In genomic region chr2:153943537-153943936, GRCm38 (mm10) we compare ENCODE assay signal across 9 mouse cellular contexts. TPM values are rescaled to one million over a fixed set of nuclear protein-coding genes. Genes with fewer than 3 reads are reported as not detected.
DNase-seq lines count a peak whose midpoint lies in the region; ATAC-seq and TF ChIP-seq lines count a peak whose summit lies in the region.
"Had no signal": no experiment of that assay in that cellular context is flagged by ENCODE, and none has a peak within 500 bp of the region (broad histone marks: within the 10 kb centered on the region; RNA-seq: fewer than 3 reads in every experiment).

No protein-coding gene starts in this region.

- H3K36me3 ChIP-seq in kidney, adult 2 months (ENCODE audit: control insufficient read depth, insufficient read depth, low read length): no peaks in the 10 kb centered on the region
- H3K36me3 ChIP-seq in kidney, embryonic 16.5 days (ENCODE audit: insufficient read depth, low read length): no peaks in the 10 kb centered on the region
- no peaks in the 10 kb centered on the region for H3K36me3 ChIP-seq in liver, embryonic 11.5 days (ENCODE audit: control insufficient read depth, insufficient read depth, low read length)

- H3K4me1 ChIP-seq in kidney, adult 2 months (ENCODE audit: control insufficient read depth, insufficient read depth, low read length): no peaks in the 10 kb centered on the region
- H3K4me1 ChIP-seq in kidney, embryonic 16.5 days (ENCODE audit: insufficient read depth, low read length): no peaks in the 10 kb centered on the region
- no peaks in the 10 kb centered on the region for H3K4me1 ChIP-seq in liver, embryonic 11.5 days (replicated peaks; ENCODE audit: control insufficient read depth, insufficient read depth, low read length)

- no peaks in the 10 kb centered on the region for H3K9me3 ChIP-seq in kidney, embryonic 16.5 days (ENCODE audit: low read length)
- H3K9me3 ChIP-seq in liver, embryonic 11.5 days (ENCODE audit: control insufficient read depth, low read length): no peaks in the 10 kb centered on the region

- H3K4me2 ChIP-seq in kidney, embryonic 16.5 days (replicated peaks; ENCODE audit: low read depth, low read length): no peak overlapping the region
- no peak overlapping the region for H3K4me2 ChIP-seq in liver, embryonic 11.5 days

- intact Hi-C loops in heart, postnatal 36 days (cut with DNase I): no loop called here

- no peak overlapping the region for H3K4me3 ChIP-seq in kidney, adult 2 months (ENCODE audit: insufficient read depth, low read depth, low read length)
- no peak overlapping the region for H3K4me3 ChIP-seq in kidney, embryonic 16.5 days (ENCODE audit: low read length)
- H3K4me3 ChIP-seq in liver, embryonic 11.5 days (ENCODE audit: low read depth, low read length): no peak overlapping the region

- peak; percentile 67 for TF ChIP-seq CTCF in kidney, adult 2 months (conservative IDR thresholded peaks at IDR 0.05; ENCODE audit: insufficient read depth, insufficient read length, low read depth, low read length)

- no peak for ATAC-seq in kidney, embryonic 16.5 days (ENCODE audit: low FRiP score, low TSS enrichment)
- no peak for ATAC-seq in liver, embryonic 11.5 days (replicated peaks; ENCODE audit: low FRiP score)

- H3K27me3 ChIP-seq in kidney, adult 2 months (replicated peaks; ENCODE audit: control insufficient read depth, insufficient read depth, low read length): no peaks in the 10 kb centered on the region
- no peaks in the 10 kb centered on the region for H3K27me3 ChIP-seq in kidney, embryonic 16.5 days (ENCODE audit: insufficient read depth, low read length)
- no peaks in the 10 kb centered on the region for H3K27me3 ChIP-seq in liver, embryonic 11.5 days (replicated peaks; ENCODE audit: control insufficient read depth, insufficient read depth, low read length)

- H3K9ac ChIP-seq in kidney, embryonic 16.5 days (replicated peaks; ENCODE audit: low read length): no peak overlapping the region
- no peak overlapping the region for H3K9ac ChIP-seq in liver, embryonic 11.5 days (ENCODE audit: low read depth, low read length)

- DNase-seq in kidney, adult 2 months: peak; percentile 35
- peak; percentile 12 for DNase-seq in T-cell, adult 2 months (ENCODE audit: low spot score)
- DNase-seq in cerebellum, adult 8-10 months: peak; percentile 79
- DNase-seq in heart, postnatal 36 days: peak; percentile 21 to 40
- DNase-seq in liver, embryonic 11.5 days (ENCODE audit: low spot score): peak; percentile 50
- peak; percentile 51 for DNase-seq in retina, postnatal 7 days (ENCODE audit: low read depth, low spot score)
- no peak for DNase-seq in MN1 (ENCODE audit: low spot score)

- 31% methylated on average over 3 of the region's 3 CpGs for WGBS in kidney, adult 2 months
- 31% methylated on average over 3 of the region's 3 CpGs for WGBS in kidney, embryonic 16.5 days
- WGBS in liver, embryonic 11.5 days: 44% methylated on average over 3 of the region's 3 CpGs

- no peak for TF ChIP-seq POLR2A in kidney, adult 2 months (IDR thresholded peaks at IDR 0.05; ENCODE audit: low read depth, low read length)

- H3K27ac ChIP-seq in kidney, adult 2 months (ENCODE audit: insufficient read depth, low read depth, low read length): no peak overlapping the region
- no peak overlapping the region for H3K27ac ChIP-seq in kidney, embryonic 16.5 days (ENCODE audit: low read length)
- H3K27ac ChIP-seq in liver, embryonic 11.5 days (ENCODE audit: low read depth, low read length): no peak overlapping the region
- H3K27ac ChIP-seq: macrophage had no signal

RNA-seq across cellular contexts. Expression of gene Bpifb4, which starts 5.5 kb away (rescaled TPM):
- not detected in 2 replicates for polyA plus RNA-seq in kidney, adult 2 months (2012; rRNA removed)
- polyA plus RNA-seq in kidney, embryonic 16.5 days (2015; fragmentation: Nextera tagmentation; extraction: Ambion mirVana): not detected in 2 replicates
- not detected for total RNA-seq in heart, postnatal 36 days (2021)
- not detected in 2 replicates for polyA plus RNA-seq in liver, embryonic 11.5 days (2014; fragmentation: Nextera tagmentation; extraction: Ambion mirVana)
- polyA plus RNA-seq: macrophage had no signal

RNA-seq across cellular contexts. Expression of gene Bpifb3, which starts 25.5 kb away (rescaled TPM):
- not detected in 2 replicates for polyA plus RNA-seq in kidney, adult 2 months (2012; rRNA removed)
- not detected in 2 replicates for polyA plus RNA-seq in kidney, embryonic 16.5 days (2015; fragmentation: Nextera tagmentation; extraction: Ambion mirVana)
- not detected for total RNA-seq in heart, postnatal 36 days (2021)
- polyA plus RNA-seq in liver, embryonic 11.5 days (2014; fragmentation: Nextera tagmentation; extraction: Ambion mirVana): not detected in 2 replicates
- polyA plus RNA-seq: macrophage had no signal

RNA-seq across cellular contexts. Expression of gene Bpifa6, which starts 31.2 kb away (rescaled TPM):
- not detected in 2 replicates for polyA plus RNA-seq in kidney, adult 2 months (2012; rRNA removed)
- polyA plus RNA-seq in kidney, embryonic 16.5 days (2015; fragmentation: Nextera tagmentation; extraction: Ambion mirVana): not detected in 2 replicates
- total RNA-seq in heart, postnatal 36 days (2021): not detected
- polyA plus RNA-seq in liver, embryonic 11.5 days (2014; fragmentation: Nextera tagmentation; extraction: Ambion mirVana): not detected in 2 replicates
- polyA plus RNA-seq: macrophage had no signal

RNA-seq across cellular contexts. Expression of gene Bpifb6, which starts 43.3 kb away (rescaled TPM):
- 0.06 TPM in 1 of 2 replicates, not detected in the other for polyA plus RNA-seq in kidney, adult 2 months (2012; rRNA removed)
- not detected in 2 replicates for polyA plus RNA-seq in kidney, embryonic 16.5 days (2015; fragmentation: Nextera tagmentation; extraction: Ambion mirVana)
- not detected for total RNA-seq in heart, postnatal 36 days (2021)
- polyA plus RNA-seq in liver, embryonic 11.5 days (2014; fragmentation: Nextera tagmentation; extraction: Ambion mirVana): not detected in 2 replicates
- polyA plus RNA-seq: macrophage had no signal
